Mouse (Mus musculus) liver, adult 2 months (tissue): ENCODE data around the gene Tdrkh. TPM values are rescaled to one million over a fixed set of nuclear protein-coding genes. Genes with fewer than 3 reads are reported as not detected.

Source experiments
- DNase-seq: peaks from one replicate; pipeline ENCODE4 v3.0.0-alpha.2; 2011; ENCODE audit warnings: low read depth, low spot score; ENCODE audit errors: extremely low read depth
- H3K27ac ChIP-seq: fragments of 200-500 bp; replicated peaks from 2 replicates; pipeline ENCODE4 v1.5.1; 2012; ENCODE audit warnings: low read depth, mild to moderate bottlenecking, control low read depth, inconsistent platforms, low read length; ENCODE audit not compliant: insufficient read depth
- H3K27me3 ChIP-seq: fragments of 200-500 bp; 2 replicates; pipeline ENCODE4 v1.6.1; 2012; ENCODE audit warnings: mild to moderate bottlenecking, moderate library complexity, low read length, inconsistent platforms; ENCODE audit not compliant: control insufficient read depth, insufficient read depth
- H3K36me3 ChIP-seq: fragments of 200-500 bp; 2 replicates; pipeline ENCODE4 v1.6.1; 2012; ENCODE audit warnings: low read length, inconsistent platforms; ENCODE audit not compliant: control insufficient read depth, insufficient read depth
- H3K4me1 ChIP-seq: fragments of 200-500 bp; 2 replicates; pipeline ENCODE4 v1.6.1; 2011; ENCODE audit warnings: low read length; ENCODE audit not compliant: control insufficient read depth, insufficient read depth
- H3K4me3 ChIP-seq: fragments of 200-500 bp; 2 replicates; pipeline ENCODE4 v1.5.1; 2011; ENCODE audit warnings: low read depth, mild to moderate bottlenecking, control low read depth, low read length, moderate library complexity; ENCODE audit not compliant: insufficient read depth
- H3K79me2 ChIP-seq: fragments of 200-500 bp; 2 replicates; pipeline ENCODE4 v1.6.1; 2012; ENCODE audit warnings: inconsistent platforms, mild to moderate bottlenecking, low read length, moderate library complexity; ENCODE audit not compliant: control insufficient read depth, insufficient read depth
- H3K9ac ChIP-seq: fragments of 200-500 bp; 2 replicates; pipeline ENCODE4 v1.6.1; 2012; ENCODE audit warnings: low read depth, mild to moderate bottlenecking, control low read depth, inconsistent platforms, low read length
- CTCF ChIP-seq: fragments of 200-500 bp; IDR thresholded peaks from 2 replicates; pipeline ENCODE4 v1.5.1; 2011; ENCODE audit warnings: low read depth, low read length, control low read depth
- POLR2A ChIP-seq: fragments of 200-500 bp; IDR thresholded peaks from 2 replicates; pipeline ENCODE4 v1.6.1; 2011; ENCODE audit warnings: low read length, control low read depth; ENCODE audit not compliant: insufficient read depth; ENCODE audit errors: extremely low read depth
- WGBS: fragments of 180-500 bp; shearing (Covaris S2); methylation state at CpG from one replicate; pipeline ENCODE4 v1.1.7; 2018; 5-methylcytosine and 5-hydroxymethylcytosine counted together
- polyA plus RNA-seq: library from polyadenylated mRNA; depleted of rRNA; stranded (reverse); fragments of >200 nt; gene quantifications from 2 replicates; pipeline ENCODE4 v1.2.3, GENCODE M21; 2012
- total RNA-seq: library from RNA; depleted of rRNA; stranded (reverse); fragments of >200 nt; gene quantifications from 2 replicates; pipeline ENCODE4 v1.2.3, GENCODE M21; 2014

Tdrkh gene
- total and polyA plus RNA-seq, 2 experiments, result 0.66 to 1.8 TPM

DNA sequence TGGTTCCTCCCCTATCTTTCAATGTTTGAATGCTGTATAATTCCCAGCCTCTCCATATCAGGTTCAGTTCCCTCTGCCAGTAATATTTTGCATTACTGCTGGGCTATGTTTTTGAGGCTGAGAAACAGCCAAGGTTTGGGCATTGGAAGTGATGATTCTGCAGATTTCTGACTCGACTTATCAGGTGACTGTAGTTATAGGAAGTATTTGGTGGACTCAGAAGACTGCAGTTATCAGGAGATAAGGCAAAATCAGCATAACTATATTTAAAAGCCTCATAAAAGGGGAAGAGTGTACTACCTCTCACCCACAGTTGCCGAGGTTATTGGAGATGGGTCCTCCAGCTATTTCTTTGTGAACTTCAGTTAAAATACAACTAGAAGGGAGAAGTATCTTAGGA is 17.9 kb downstream of the Tdrkh start:
- TF ChIP-seq POLR2A, result no peak
- no peak for TF ChIP-seq CTCF
- Histone ChIP-seq H3K4me1 (peaks cover 6% of the 10 kb centered on the region), H3K36me3 (no peaks in the 10 kb centered on the region), H3K4me3 (no peak overlapping the region), H3K27ac (no peak overlapping the region), H3K9ac (no peak overlapping the region), H3K79me2 (no peaks in the 10 kb centered on the region), H3K27me3 (no peaks in the 10 kb centered on the region)
- 51% methylated on average over 2 of the region's 2 CpGs for WGBS
- DNase-seq, result no peak

- Histone ChIP-seq H3K4me1 (peaks cover 6% of the 10 kb centered on the region), H3K36me3 (no peaks in the 10 kb centered on the region), H3K9ac (no peak overlapping the region), H3K27me3 (no peaks in the 10 kb centered on the region), H3K27ac (peak overlapping the region; percentile 79), H3K4me3 (0 out of 2 replicates have a peak overlapping the region, but pooled peaks have one; percentile 15), H3K79me2 (no peaks in the 10 kb centered on the region)
- 28% methylated on average over 2 of the region's 2 CpGs for WGBS
- DNase-seq, result peak; percentile 92
- TF ChIP-seq CTCF, result no peak
- TF ChIP-seq POLR2A, result no peak
Observed at GRCm38 (mm10) chr3:94434305-94434704, 21.2 kb downstream of the Tdrkh start.

DNA sequence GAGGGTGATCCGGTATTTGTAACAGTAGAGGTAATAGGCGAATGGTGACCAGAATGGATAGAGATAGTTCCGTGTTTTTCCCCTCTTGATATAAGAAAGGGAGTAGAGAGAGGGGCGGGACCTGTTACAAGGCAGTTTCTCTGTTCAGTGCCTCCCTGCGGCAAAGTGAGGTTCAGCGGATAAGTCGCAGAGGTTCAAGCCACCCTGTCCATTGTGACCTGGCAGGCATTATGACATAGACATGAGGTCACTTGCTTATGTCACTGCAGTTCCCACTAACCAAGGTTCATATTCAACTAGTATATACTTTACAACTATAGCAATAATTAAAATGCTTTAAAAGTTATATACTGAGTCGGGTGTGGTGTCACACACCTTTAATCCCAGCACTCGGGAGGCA is 23.3 kb downstream of the Tdrkh start:
- H3K79me2 ChIP-seq, result no peaks in the 10 kb centered on the region
- no peak overlapping the region for H3K4me3 ChIP-seq
- H3K36me3 ChIP-seq, result no peaks in the 10 kb centered on the region
- no peak for TF ChIP-seq CTCF
- no peak for TF ChIP-seq POLR2A
- no peaks in the 10 kb centered on the region for H3K27me3 ChIP-seq
- WGBS, result 91% methylated on average over 9 of the region's 9 CpGs
- no peak overlapping the region for H3K9ac ChIP-seq
- H3K4me1 ChIP-seq, result peaks cover 6% of the 10 kb centered on the region
- H3K27ac ChIP-seq, result no peak overlapping the region
- DNase-seq, result no peak

DNA sequence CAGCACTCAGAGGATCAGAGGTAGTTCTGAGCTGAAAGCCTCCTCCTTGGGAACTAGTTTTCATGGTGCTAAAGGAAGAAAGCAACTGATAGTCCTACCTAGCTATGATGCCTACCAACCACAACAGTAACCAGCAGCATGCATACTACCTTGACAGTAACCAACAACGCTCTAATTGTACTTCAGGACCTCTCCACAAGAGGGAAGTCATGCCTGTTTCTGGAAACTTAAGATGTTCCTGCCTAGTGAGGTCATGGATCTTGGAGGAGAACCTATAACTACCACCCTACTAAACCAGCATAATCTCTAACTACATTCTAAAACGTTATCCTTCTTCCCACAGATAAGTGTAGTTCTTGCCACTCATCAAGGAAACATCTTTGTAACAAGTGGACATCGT is 28.1 kb downstream of the Tdrkh start:
- TF ChIP-seq CTCF (no peak), POLR2A (no peak)
- Histone ChIP-seq H3K27me3 (no peaks in the 10 kb centered on the region), H3K36me3 (peaks cover 10% of the 10 kb centered on the region), H3K9ac (no peak overlapping the region), H3K79me2 (peaks cover 5% of the 10 kb centered on the region; the same call in 1 of the 2 replicates), H3K27ac (no peak overlapping the region), H3K4me1 (peaks cover 4% of the 10 kb centered on the region; the same call in 1 of the 2 replicates), H3K4me3 (no peak overlapping the region)
- DNase-seq, result no peak
- 55% methylated on average over 3 of the region's 3 CpGs for WGBS

- no peaks in the 10 kb centered on the region for H3K27me3 ChIP-seq
- H3K4me1 ChIP-seq, result peaks cover 4% of the 10 kb centered on the region; the same call in 1 of the 2 replicates
- H3K27ac ChIP-seq, result peak within 1 kb of the TSS; percentile 74
- peak within 1 kb of the TSS; percentile 98 for H3K4me3 ChIP-seq
- TF ChIP-seq POLR2A (peak; percentile 87; the same call in 1 of the 2 replicates), CTCF (no peak)
- peak; percentile 72 for DNase-seq
- peaks cover 28% of the 10 kb centered on the region for H3K36me3 ChIP-seq
- WGBS, result under 1% methylated on average over 39 of the region's 39 CpGs
- H3K9ac ChIP-seq, result peak within 1 kb of the TSS; percentile 96
- H3K79me2 ChIP-seq, result peaks cover 5% of the 10 kb centered on the region; the same call in 1 of the 2 replicates
Observed at GRCm38 (mm10) chr3:94442951-94443596, 30.0 kb downstream of the Tdrkh start, which contains the start of gene Mrpl9. TSS of gene Mrpl9 (plus strand) at chr3:94443318.

DNA sequence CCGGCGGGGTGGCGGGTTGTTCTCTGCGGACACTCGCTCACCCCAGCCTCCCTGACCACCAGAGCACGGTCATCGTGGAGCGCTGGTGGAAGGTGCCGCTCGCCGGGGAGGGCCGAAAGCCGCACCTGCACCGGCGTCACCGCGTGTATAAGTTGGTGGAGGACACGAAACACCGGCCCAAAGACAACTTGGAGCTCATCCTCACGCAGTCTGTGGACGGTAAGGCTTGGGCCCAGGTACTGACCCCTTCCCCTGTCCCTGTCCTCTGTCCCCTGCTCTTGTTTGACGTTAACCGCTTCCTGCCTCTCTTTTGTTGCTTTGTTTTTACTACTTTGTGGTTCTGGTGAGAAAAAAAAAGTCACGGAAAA is 30.5 kb downstream of the Tdrkh start, which contains the start of gene Oaz3:
Oaz3 (minus strand) TSS at position 319 of the 368 bp plus-strand sequence.
- no peak for TF ChIP-seq POLR2A
- DNase-seq, result peak; percentile 16
- no peaks in the 10 kb centered on the region for H3K27me3 ChIP-seq
- H3K36me3 ChIP-seq, result peaks cover 31% of the 10 kb centered on the region
- H3K27ac ChIP-seq, result peak within 1 kb of the TSS; percentile 74
- H3K4me3 ChIP-seq, result peak within 1 kb of the TSS; percentile 98
- H3K9ac ChIP-seq, result peak within 1 kb of the TSS; percentile 96
- WGBS, result under 1% methylated on average over 24 of the region's 24 CpGs
- H3K4me1 ChIP-seq, result peaks cover 4% of the 10 kb centered on the region; the same call in 1 of the 2 replicates
- peaks cover 5% of the 10 kb centered on the region; the same call in 1 of the 2 replicates for H3K79me2 ChIP-seq
